Mouse (Mus musculus) embryonic facial prominence, embryonic 15.5 days (tissue): ENCODE results near the gene Tlr4. TPM values are rescaled to one million over a fixed set of nuclear protein-coding genes. Genes with fewer than 3 reads are reported as not detected.

Source experiments
- ATAC-seq: fragments of 200-750 bp; cut with Nextera tagmentation; 2 replicates; pipeline ENCODE4 v1.8.0; 2017; ENCODE audit warnings: low read depth, moderate TSS enrichment; ENCODE audit not compliant: insufficient number of reproducible peaks, low FRiP score, low TSS enrichment
- H3K27ac ChIP-seq: fragments of 300-500 bp; sonication (generic); replicated peaks from 2 replicates; pipeline ENCODE4 v1.5.1; 2015; ENCODE audit warnings: mild to moderate bottlenecking, inconsistent platforms
- H3K27me3 ChIP-seq: fragments of 300-500 bp; sonication (generic); 2 replicates; pipeline ENCODE4 v1.6.1; 2015; ENCODE audit warnings: inconsistent platforms
- H3K36me3 ChIP-seq: fragments of 300-500 bp; sonication (generic); 2 replicates; pipeline ENCODE4 v1.6.1; 2015; ENCODE audit warnings: mild to moderate bottlenecking, inconsistent platforms
- H3K4me1 ChIP-seq: fragments of 300-500 bp; sonication (generic); 2 replicates; pipeline ENCODE4 v1.6.1; 2015; ENCODE audit warnings: inconsistent platforms
- H3K4me2 ChIP-seq: fragments of 300-500 bp; sonication (generic); replicated peaks from 2 replicates; pipeline ENCODE4 v1.6.1; 2015; ENCODE audit warnings: mild to moderate bottlenecking, inconsistent platforms
- H3K4me3 ChIP-seq: fragments of 300-500 bp; sonication (generic); replicated peaks from 2 replicates; pipeline ENCODE4 v1.5.1; 2015; ENCODE audit warnings: mild to moderate bottlenecking, inconsistent platforms
- H3K9ac ChIP-seq: fragments of 300-500 bp; sonication (generic); 2 replicates; pipeline ENCODE4 v1.6.1; 2015; ENCODE audit warnings: inconsistent platforms
- H3K9me3 ChIP-seq: fragments of 300-500 bp; sonication (generic); replicated peaks from 2 replicates; pipeline ENCODE4 v1.6.1; 2016; ENCODE audit warnings: inconsistent platforms
- WGBS: fragments of 180-500 bp; shearing (Covaris S2); methylation state at CpG from one replicate; pipeline ENCODE4 v1.1.7; 2015; 5-methylcytosine and 5-hydroxymethylcytosine counted together
- polyA plus RNA-seq: library from polyadenylated mRNA; unstranded; fragments of >200 nt; fragmentation: Nextera tagmentation; extraction: Ambion mirVana; gene quantifications from 2 replicates; pipeline ENCODE4 v1.2.1, GENCODE M21; 2015

Tlr4 gene
- polyA plus RNA-seq, 1 experiment from 2014 or later, result 2.3 TPM

DNA sequence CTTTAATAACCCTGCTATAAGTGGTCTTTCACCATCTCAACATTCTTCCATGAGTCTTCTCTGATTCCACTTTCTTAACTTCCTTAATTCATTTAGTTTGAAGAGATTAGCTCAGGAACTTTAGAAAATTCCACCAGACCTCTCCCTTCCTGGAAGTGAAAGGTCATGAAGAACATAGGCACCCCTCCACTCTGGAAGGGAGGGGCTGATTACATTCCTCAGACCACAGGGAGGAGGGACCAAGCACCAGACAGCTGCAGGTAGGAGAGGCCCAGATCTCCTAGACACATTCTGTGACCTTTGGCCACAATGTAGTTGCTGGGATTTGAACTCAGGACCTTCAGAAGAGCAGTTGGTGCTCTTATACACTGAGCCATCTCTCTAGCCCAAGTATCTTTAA lies 72.7 kb downstream of the Tlr4 start:
- Histone ChIP-seq H3K9me3 (no peaks in the 10 kb centered on the region), H3K27me3 (no peaks in the 10 kb centered on the region), H3K4me2 (no peak overlapping the region), H3K4me1 (no peaks in the 10 kb centered on the region), H3K27ac (no peak overlapping the region), H3K9ac (no peak overlapping the region), H3K4me3 (no peak overlapping the region), H3K36me3 (no peaks in the 10 kb centered on the region)
- ATAC-seq, result no peak

DNA sequence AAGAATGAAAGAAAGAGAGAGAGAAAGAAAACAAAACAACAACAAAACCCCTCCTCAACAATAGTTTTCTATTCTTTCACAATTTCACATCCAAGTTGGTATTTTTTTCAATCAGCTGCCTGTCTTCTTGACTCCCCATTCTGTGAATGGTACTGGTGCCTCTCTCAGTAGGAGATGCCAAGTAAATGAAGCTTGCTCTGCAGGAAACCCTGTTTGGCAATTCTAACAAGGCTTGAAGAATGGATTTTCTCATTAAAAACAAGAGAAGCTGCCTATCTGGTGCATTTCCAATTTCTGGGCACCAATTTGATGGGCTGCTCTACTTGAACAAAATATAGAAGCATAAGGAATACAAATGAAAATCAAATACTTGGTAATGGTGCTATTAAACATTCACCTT lies 74.1 kb downstream of the Tlr4 start:
- no peaks in the 10 kb centered on the region for H3K27me3 ChIP-seq
- H3K4me1 ChIP-seq, result no peaks in the 10 kb centered on the region
- no peaks in the 10 kb centered on the region for H3K36me3 ChIP-seq
- no peak overlapping the region for H3K4me3 ChIP-seq
- H3K27ac ChIP-seq, result no peak overlapping the region
- no peak overlapping the region for H3K4me2 ChIP-seq
- H3K9me3 ChIP-seq, result no peaks in the 10 kb centered on the region
- no peak for ATAC-seq
- no peak overlapping the region for H3K9ac ChIP-seq

DNA sequence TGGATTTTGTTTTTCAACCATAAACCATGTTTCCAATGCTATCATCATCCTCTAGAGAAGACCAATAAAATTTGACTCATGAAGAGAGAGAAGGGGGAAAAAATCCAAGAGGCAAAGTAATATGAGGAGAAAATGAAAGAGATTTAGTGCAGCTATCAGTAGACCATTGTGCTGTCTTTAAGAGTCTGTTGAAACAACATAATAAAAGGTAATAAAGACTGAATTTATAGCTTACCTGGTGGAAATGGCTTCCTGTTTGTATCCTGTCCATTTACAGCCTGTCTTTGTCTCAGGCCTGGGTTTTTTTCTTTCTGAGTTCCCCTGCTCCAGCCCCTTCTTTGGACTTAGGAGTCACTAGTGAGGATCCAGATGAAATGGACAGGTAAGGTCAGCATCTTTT lies 81.0 kb downstream of the Tlr4 start:
- H3K27ac ChIP-seq, result no peak overlapping the region
- H3K4me3 ChIP-seq, result no peak overlapping the region
- no peaks in the 10 kb centered on the region for H3K36me3 ChIP-seq
- H3K9ac ChIP-seq, result no peak overlapping the region
- H3K4me2 ChIP-seq, result no peak overlapping the region
- H3K27me3 ChIP-seq, result no peaks in the 10 kb centered on the region
- H3K9me3 ChIP-seq, result no peaks in the 10 kb centered on the region
- ATAC-seq, result no peak
- no peaks in the 10 kb centered on the region for H3K4me1 ChIP-seq

DNA sequence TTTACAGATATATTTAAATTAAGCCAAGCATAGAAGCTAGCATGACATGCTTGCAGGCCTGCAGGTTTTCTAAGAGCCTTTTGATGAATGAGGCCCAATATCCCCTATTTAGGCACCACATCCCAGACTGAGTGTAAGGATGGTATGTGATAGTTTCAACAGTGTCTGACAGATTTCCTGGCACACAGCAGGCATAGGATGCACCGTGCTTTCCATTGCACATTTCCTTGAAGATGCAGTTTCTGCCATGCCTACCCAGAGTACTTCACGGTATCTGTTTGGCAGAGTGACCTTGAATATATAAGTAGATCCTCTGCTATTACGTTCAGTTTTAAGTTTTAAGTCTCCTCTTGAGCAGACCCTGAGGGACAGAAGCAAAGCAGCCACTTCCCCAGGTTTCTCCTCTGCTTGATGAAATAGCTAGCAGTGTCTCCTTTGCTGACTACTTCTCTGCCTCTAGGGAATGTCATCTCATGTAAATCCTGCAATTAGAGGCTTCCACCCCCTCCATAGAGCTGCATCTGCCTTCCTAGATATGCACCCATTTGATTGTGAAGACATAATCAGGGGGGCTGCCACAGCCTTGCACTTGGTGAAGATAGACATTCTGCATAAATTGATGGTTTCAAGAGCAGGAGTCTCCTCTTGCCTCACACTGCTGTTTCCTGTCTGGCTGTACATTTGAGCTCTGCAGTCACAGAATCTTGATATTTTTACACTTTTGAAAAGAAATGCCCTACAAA lies 92.4 kb downstream of the Tlr4 start:
- 72% methylated on average over 3 of the region's 3 CpGs for WGBS
- H3K36me3 ChIP-seq, result no peaks in the 10 kb centered on the region
- H3K9ac ChIP-seq, result no peak overlapping the region
- no peak for ATAC-seq
- H3K27me3 ChIP-seq, result no peaks in the 10 kb centered on the region
- no peaks in the 10 kb centered on the region for H3K9me3 ChIP-seq
- H3K4me2 ChIP-seq, result no peak overlapping the region
- H3K4me3 ChIP-seq, result no peak overlapping the region
- H3K27ac ChIP-seq, result no peak overlapping the region
- H3K4me1 ChIP-seq, result no peaks in the 10 kb centered on the region

DNA sequence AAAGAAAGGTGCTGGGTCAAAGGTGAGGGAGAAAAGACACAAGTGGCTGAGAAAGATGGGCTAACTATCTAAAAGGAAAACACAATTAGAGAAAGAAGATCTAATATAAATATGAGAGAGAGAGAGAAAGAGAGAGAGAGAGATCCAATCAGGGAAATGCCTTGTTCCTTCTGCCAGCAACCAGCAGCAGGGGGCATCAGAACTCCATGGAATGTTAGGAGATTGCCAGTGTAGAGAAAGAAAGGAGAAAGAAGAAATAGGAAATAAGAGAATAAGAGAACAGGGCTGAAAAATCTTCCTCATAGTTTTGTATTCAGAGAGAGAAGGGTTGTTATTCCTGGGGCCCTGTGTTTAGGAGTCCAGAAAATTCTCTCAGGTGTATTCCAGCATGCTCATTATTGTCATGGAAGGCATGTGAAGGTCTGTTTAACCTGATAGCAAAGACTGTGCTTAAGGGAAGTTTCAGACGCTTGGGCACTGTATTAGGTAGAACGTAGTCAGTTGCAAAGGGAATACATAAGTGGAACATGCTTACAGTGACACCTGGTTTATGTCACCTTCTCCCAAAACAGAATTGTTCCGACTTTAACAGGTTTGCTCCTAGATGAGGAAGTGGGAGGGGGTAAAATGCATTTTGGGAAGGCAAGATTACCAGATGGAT lies 96.4 kb downstream of the Tlr4 start:
- no peak for ATAC-seq
- Histone ChIP-seq H3K4me1 (no peaks in the 10 kb centered on the region), H3K4me3 (no peak overlapping the region), H3K27me3 (no peaks in the 10 kb centered on the region), H3K9me3 (no peaks in the 10 kb centered on the region), H3K27ac (no peak overlapping the region), H3K36me3 (no peaks in the 10 kb centered on the region), H3K4me2 (no peak overlapping the region), H3K9ac (no peak overlapping the region)
- 59% methylated on average over 3 of the region's 3 CpGs for WGBS

DNA sequence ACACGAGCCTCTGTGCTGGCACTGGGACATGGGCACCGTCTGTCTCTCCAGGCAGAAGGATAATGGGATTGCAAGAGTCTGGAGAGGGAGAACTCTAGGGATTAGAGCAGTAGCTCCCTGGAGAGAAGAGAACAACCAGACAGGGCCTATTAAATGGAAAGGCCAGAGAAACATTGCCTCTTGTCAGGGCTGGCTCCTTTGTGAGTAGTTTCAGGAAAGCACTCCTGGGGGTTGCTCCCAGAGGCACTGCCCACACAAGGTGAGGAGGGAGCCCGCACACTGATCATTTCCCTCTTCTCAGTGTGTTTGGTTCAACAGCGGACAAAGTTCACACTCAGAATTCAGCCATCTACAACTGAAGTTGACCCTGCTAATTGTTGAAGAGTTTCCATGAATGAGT lies 98.7 kb downstream of the Tlr4 start:
- Histone ChIP-seq H3K4me2 (no peak overlapping the region), H3K36me3 (no peaks in the 10 kb centered on the region), H3K9me3 (no peaks in the 10 kb centered on the region), H3K27me3 (no peaks in the 10 kb centered on the region), H3K9ac (no peak overlapping the region), H3K4me1 (no peaks in the 10 kb centered on the region), H3K27ac (no peak overlapping the region), H3K4me3 (no peak overlapping the region)
- WGBS, result 49% methylated on average over 4 of the region's 4 CpGs
- no peak for ATAC-seq

DNA sequence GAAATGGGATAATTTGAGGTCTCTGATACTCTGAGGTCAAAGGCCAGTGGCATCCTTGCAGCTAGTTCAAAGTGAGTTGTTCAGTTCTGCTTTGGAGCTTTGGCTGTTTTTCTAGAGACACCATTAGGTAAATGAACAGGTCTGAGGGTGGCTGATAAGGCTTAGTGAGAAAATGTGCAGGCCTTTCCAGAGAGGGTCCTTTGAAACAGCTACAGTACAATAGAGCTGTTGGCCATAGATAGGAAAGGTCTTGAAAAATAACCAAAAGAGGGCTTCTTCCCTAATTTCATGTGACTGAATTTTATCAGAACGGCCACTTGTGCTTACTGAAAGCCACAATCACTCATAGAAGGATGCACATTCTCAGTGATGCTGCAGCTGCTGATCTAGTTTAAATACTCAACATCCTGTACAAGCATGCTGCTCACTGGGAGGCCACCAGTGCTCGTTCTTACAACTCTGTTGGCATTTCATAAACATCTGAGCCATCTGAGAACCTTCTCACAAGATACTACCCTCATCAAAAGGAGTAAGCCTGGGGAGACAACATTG lies 100.2 kb downstream of the Tlr4 start:
- H3K4me1 ChIP-seq, result no peaks in the 10 kb centered on the region
- H3K9ac ChIP-seq, result no peak overlapping the region
- no peak overlapping the region for H3K4me3 ChIP-seq
- no peak for ATAC-seq
- 65% methylated on average over 2 of the region's 2 CpGs for WGBS
- H3K36me3 ChIP-seq, result no peaks in the 10 kb centered on the region
- no peak overlapping the region for H3K4me2 ChIP-seq
- no peaks in the 10 kb centered on the region for H3K9me3 ChIP-seq
- no peak overlapping the region for H3K27ac ChIP-seq
- H3K27me3 ChIP-seq, result no peaks in the 10 kb centered on the region

DNA sequence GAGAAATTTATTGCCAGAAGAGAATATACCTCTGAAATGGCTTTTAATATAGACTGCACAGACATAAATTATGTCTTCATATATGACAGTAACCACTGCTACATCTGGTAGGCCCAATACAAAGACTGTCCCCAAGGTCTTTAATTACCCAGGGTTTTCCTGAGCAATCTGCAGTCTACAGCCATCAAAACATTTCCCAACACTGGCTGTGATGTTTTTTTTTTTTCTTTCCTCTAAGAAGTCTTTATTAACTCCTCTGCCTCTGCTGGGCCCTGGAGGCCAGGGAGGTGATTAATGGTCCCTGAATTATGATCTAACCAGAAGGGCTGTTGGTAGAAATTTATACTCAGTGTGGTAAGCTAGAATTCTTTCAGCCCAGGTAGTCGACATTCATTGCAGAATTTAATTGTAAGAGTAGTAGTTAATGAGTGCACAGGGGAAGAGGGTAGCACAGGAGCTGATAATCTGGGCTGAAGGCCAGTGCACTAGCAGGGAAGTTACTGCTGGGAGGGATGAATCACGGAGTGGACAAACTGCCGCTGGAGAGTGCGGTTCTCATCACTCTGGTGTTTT lies 111.2 kb downstream of the Tlr4 start:
- H3K9me3 ChIP-seq, result no peaks in the 10 kb centered on the region
- H3K4me2 ChIP-seq, result no peak overlapping the region
- H3K36me3 ChIP-seq, result no peaks in the 10 kb centered on the region
- ATAC-seq, result no peak
- no peak overlapping the region for H3K9ac ChIP-seq
- no peak overlapping the region for H3K4me3 ChIP-seq
- H3K4me1 ChIP-seq, result no peaks in the 10 kb centered on the region
- no peaks in the 10 kb centered on the region for H3K27me3 ChIP-seq
- WGBS, result 74% methylated on average over 4 of the region's 4 CpGs
- H3K27ac ChIP-seq, result no peak overlapping the region

DNA sequence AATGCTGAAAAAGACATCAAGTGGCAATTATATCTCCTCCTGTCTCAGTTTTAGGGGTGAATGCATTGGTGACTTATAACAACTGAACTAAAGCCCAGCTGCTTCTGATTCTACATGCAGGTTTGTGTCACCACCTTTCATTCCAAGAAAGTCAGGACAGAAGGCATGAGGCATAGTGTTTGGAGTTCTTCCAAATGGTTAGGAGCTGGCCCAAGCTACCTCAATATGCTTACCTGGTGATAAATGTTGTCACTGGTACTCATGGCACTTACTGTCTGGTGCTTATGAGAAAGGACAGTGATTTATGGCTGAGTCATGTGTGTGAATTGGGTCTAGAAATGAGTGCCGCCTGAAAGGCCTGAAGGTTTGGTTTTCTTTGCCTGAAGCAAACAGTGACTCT lies 114.5 kb downstream of the Tlr4 start:
- Histone ChIP-seq H3K27me3 (no peaks in the 10 kb centered on the region), H3K27ac (no peak overlapping the region), H3K9ac (no peak overlapping the region), H3K4me1 (no peaks in the 10 kb centered on the region), H3K9me3 (no peaks in the 10 kb centered on the region), H3K4me3 (no peak overlapping the region), H3K36me3 (no peaks in the 10 kb centered on the region), H3K4me2 (no peak overlapping the region)
- 77% methylated on average over 1 of the region's 1 CpGs for WGBS
- ATAC-seq, result no peak

DNA sequence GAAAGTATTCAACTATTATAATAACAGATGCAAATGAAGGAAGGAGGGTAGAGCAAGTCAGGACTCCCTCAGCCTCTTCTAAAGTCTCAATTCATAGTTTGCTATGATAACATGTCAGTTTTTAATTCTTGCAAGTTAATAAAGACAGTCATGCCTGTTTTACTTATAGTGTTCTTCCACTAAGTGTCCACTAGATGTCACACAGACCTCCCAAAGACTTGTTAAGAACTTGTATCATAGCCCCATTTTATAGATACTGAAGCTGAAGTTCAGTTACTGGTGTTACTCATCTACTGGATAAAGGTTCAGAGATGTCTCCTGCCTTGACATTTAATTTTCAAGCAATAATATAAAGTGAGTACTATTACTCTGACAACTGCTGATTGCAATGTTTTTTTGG lies 116.3 kb downstream of the Tlr4 start:
- Histone ChIP-seq H3K27ac (no peak overlapping the region), H3K9me3 (no peaks in the 10 kb centered on the region), H3K27me3 (no peaks in the 10 kb centered on the region), H3K4me3 (no peak overlapping the region), H3K4me2 (no peak overlapping the region), H3K9ac (no peak overlapping the region), H3K36me3 (no peaks in the 10 kb centered on the region), H3K4me1 (no peaks in the 10 kb centered on the region)
- ATAC-seq, result no peak

DNA sequence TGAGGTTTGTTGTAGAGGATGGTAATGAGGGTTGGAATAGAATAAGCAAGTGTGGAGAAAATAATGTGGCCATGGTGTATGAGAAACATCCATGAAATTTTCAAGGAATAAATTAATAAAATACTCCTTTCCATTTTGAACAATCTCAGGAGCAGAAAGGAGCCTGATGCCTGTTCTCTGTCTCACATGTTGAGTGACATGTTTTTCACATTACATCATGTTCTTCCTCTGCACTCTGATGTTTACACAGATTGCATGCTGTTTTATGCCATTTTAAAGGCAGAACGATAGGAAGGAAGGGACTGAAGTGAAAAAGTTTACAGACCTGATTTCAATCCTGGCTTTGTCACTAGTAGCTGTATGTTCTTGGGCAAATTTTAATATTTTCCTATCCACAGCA lies 120.3 kb downstream of the Tlr4 start:
- ATAC-seq, result no peak
- WGBS, result 20% methylated on average over 1 of the region's 1 CpGs
- H3K27ac ChIP-seq, result no peak overlapping the region

DNA sequence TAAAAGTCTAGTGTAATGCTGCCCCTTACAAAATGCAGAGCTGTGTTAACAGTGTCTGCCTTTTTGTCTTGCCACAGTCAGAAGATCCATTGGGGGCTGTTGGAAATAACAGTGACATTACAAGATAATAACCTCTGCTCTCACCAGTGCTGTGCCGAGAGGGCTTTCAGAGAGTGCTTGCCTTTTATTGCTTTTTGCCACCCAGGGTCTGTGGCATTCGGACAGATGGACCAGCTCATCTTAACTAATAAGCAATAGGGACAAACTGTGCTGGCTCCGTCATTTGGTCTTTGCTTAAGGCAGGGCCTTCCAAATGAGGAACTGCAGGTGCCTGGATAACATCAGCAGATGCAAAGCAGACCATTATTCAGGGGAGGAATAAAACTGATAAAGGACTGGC lies 147.5 kb downstream of the Tlr4 start:
- H3K4me3 ChIP-seq, result no peak overlapping the region
- no peak overlapping the region for H3K4me2 ChIP-seq
- no peaks in the 10 kb centered on the region for H3K27me3 ChIP-seq
- no peaks in the 10 kb centered on the region for H3K9me3 ChIP-seq
- no peak overlapping the region for H3K9ac ChIP-seq
- 82% methylated on average over 3 of the region's 3 CpGs for WGBS
- ATAC-seq, result no peak
- H3K27ac ChIP-seq, result no peak overlapping the region
- no peaks in the 10 kb centered on the region for H3K36me3 ChIP-seq
- H3K4me1 ChIP-seq, result no peaks in the 10 kb centered on the region

More for the DNA sequence above, 120.3 kb downstream of the Tlr4 start:
- Histone ChIP-seq H3K4me3 (no peak overlapping the region), H3K36me3 (no peaks in the 10 kb centered on the region), H3K4me2 (no peak overlapping the region), H3K4me1 (no peaks in the 10 kb centered on the region), H3K27me3 (no peaks in the 10 kb centered on the region), H3K9ac (no peak overlapping the region), H3K9me3 (no peaks in the 10 kb centered on the region)
